Mouse (Mus musculus): Measurements from ENCODE around the gene Grid2. TPM values are rescaled to one million over a fixed set of nuclear protein-coding genes. Genes with fewer than 3 reads are reported as not detected.

Grid2 gene
- not detected for polyA plus RNA-seq (2014; fragmentation: Illumina TruSeq; extraction: RNeasy Lipid Tissue Mini Kit (QIAGEN cat#74804); ENCODE audit: low read depth, low replicate concordance)

DNA sequence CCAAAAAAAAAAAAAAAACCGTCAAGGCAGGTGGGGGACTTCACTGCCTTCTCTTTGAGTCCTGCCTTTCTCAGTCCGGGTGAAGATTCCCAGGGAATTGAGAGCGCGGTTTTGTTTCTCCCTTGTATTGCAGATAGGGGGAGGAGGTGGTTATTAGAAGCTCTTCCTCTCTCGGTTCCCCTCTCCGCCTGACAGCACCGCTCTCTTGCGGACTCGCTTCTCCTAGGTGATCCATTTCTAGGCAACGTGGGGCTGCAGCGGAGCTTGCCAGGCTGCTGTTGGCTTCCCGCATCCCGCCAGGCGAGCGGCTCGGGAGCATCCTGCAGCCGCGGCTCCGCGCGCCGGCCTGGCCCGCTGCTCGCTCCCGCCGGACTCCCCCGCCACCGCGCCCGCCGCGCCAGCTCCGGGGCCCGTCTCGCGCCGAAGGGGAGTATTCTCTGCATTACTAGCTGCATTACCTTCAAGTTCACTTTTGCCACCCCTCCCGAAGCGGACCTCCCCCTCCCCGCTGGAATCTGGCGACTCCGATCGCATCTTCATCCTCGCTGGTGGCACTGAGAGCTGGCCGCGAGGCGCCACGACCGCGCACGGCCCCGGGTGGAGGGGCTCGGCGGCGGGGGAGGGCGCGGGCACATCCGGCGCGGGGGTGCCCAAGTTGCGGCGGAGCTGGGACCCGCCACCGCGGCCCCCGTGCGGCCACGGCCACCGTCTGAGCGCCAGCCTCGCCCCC, at the start of gene Grid2:
TSS of gene Grid2 (plus strand) at position 51 of the 730 bp plus-strand sequence.

DNA sequence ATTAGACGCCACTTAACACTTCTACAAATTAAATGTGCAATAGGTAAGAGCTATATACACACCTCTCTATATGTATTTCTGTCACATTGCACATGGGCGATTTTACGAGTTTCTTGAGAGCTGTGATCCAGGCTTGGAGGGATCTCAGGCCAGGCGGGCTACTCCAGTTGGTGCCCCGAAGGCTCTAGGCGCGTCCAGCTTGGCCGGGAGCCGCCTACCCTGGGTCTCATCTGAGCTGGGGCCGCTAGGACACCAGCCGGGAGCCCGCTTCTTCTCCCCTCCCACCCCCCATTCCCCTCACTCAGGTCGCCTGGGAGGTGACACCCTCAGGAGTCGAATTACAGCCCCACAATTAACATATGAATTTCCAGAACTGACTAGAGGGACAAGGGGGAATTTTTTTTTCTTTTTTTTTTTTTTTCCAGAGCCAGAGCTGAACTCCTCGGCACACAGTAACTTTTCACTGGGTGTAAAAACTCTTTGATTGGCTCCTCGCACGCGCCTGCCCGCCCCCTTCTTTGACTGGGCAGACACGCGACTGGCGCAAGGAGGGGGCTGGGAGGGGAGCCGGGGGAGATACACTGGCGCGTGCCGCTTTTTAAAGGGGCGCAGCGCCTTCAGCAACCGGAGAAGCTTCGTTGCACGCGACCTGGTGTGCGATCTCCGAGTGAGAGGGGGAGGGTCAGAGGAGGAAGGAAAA, 1473.0 kb downstream of the Grid2 start, which contains the start of gene Atoh1:
TSS of gene Atoh1 (plus strand) at position 627 of the 700 bp plus-strand sequence.

All from liver, adult 10 weeks (tissue).